Mouse (Mus musculus): Measurements from ENCODE around the gene St5. TPM values are rescaled to one million over a fixed set of nuclear protein-coding genes. Genes with fewer than 3 reads are reported as not detected.

The St5 gene
- 32.0 and 55.1 TPM in 2 replicates for polyA plus RNA-seq (2012; rRNA removed)

- WGBS: 2% methylated on average over 61 of the region's 61 CpGs
- DNase-seq (ENCODE audit: low read depth, low spot score): peak; percentile 57
Measured at GRCm38 (mm10) chr7:109703190-109704015, at the start of gene St5, which contains the start of gene Akip1. TSS of gene St5 (minus strand) at chr7:109703605. TSS of gene Akip1 (plus strand) at chr7:109703690.

GRCm38 (mm10) chr7:109752008-109752925, 48.9 kb upstream of the St5 start, which contains the start of gene Tmem9b:
TSS of gene Tmem9b (minus strand) at chr7:109752875.
- DNase-seq (ENCODE audit: low read depth, low spot score): peak; percentile 48
- under 1% methylated on average over 74 of the region's 74 CpGs for WGBS

DNA sequence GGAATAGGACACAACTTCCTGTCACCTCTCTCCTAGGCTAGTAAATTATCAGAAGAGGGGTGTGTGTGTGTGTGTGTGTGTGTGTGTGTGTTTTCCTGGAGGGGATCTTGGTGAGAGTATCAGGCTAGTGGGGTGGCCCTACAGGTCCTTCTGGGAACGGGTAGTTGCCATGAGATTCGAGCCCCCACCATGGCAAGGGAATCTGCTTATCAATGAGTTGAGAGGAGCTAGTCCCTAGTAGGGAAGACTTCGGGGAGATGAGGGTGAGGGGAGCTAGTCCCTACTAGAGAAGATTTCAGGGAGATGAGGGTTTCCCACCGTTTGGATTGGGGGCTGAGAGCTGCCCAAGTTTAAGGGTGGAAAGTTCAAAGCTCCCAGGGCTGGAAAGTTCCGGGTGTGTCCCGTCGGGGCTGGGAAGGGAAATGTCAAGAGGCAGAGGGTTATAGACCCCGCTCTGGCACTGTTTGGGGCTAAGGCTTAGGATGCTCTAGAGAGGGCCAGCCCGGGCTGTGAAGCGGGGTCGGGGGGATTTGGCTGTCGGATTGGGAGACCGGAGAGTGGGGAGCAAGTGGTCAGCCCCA, 48.1 kb upstream of the St5 start:
- WGBS: 2% methylated on average over 13 of the region's 13 CpGs
- peak; percentile 35 for DNase-seq (ENCODE audit: low read depth, low spot score)

DNA sequence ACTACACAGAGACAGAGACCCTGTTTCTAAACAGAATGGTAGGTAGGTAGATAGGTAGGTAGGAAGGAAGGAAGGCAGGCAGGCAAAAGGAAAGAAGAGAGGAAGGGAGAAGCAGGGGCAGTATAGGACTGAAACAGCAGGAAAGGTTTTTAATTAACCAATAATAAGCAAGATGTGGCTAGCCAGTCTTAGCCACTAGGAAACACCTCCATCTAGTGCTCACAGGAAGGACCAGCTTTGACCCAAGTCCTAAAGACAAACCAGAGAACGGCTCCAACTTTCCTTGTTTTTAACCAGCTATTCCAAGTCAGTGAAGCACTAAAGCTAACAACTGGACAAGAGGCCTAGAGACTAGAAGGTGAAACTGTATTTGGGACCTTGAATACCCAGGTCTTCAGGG, 44.3 kb upstream of the St5 start:
- DNase-seq (ENCODE audit: low read depth, low spot score): no peak
- WGBS: 39% methylated on average over 1 of the region's 1 CpGs

- no peak for DNase-seq (ENCODE audit: low read depth, low spot score)
- 86% methylated on average over 4 of the region's 4 CpGs for WGBS
Measured at GRCm38 (mm10) chr7:109741703-109742102, 38.3 kb upstream of the St5 start.

GRCm38 (mm10) chr7:109741060-109741459, 37.7 kb upstream of the St5 start:
- WGBS: 100% methylated on average over 1 of the region's 1 CpGs
- DNase-seq (ENCODE audit: low read depth, low spot score): no peak

DNA sequence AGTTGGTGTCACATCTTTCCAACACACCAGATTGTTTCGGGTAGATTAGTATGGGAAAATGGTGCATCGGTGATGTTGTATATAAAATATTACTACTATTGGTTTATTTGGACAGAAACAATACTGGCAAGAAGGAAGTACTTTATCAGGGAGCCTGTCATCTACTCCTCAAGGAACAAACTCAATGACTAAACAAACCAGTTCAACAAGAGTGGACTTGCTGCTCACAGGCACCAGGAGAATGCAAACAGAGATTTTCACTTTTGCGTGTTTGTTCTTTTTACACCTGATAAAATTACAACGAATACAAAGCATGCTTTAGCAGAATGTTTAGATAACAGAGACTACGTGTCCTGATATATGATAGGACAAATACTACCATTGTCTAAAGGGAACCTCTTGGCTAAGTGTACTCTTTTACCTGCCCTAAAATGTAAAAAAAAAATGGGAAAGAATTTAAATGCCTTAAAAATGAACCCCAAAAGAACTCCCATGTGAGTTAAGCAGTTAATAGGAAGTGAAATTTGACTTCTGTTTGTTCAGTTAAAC, 36.5 kb upstream of the St5 start:
- 35% methylated on average over 5 of the region's 5 CpGs for WGBS
- DNase-seq (ENCODE audit: low read depth, low spot score): no peak

DNA sequence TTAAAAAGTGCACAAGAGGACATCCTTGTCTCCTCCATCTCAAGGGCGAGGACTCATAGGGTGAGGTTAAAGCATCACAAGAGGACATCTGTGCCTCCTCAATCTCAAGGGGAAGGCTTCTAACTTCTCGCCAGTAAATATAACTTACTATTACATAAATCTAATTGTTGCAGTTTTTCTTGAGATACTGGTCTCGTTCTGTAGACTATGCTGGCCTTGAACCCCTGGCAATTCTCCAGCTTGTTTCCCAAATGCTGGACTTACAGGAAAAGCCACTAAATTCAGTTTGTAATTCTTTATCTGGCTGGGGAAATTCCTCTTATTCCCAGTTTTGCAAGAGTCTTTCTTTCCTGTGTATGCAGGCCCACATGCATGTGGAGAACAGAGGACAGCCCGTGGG, 31.4 kb upstream of the St5 start:
- no peak for DNase-seq (ENCODE audit: low read depth, low spot score)
- 64% methylated on average over 4 of the region's 4 CpGs for WGBS

GRCm38 (mm10) chr7:109731626-109732025, 28.2 kb upstream of the St5 start, which contains the start of gene Ascl3:
TSS of gene Ascl3 (minus strand) at chr7:109731726.
- DNase-seq (ENCODE audit: low read depth, low spot score): no peak
- WGBS: 85% methylated on average over 5 of the region's 5 CpGs

DNA sequence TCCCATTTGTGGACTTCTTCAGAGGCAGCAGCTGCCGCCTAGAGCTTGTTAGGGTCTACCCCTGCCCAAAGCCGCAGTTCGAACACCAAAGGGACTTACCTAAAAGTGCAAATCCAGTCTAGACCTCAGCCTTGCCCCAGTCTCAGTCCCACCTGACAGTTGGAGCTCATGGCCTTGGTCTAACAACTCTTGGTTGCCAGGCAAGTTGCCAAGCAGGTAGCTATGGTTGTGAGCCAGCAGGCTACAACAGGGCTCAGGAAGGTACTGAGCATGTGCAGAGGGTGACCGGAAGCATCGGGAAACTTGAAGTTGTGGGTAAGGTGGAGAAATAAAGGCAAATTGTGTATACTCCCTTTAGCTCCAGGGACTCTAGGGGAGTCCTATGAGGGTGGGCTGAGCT, 20.3 kb upstream of the St5 start, which contains the start of gene BC051019:
TSS of gene BC051019 (minus strand) at position 154 of the 400 bp plus-strand sequence.
- WGBS: 69% methylated on average over 5 of the region's 5 CpGs
- no peak for DNase-seq (ENCODE audit: low read depth, low spot score)

GRCm38 (mm10) chr7:109723114-109723513, 19.7 kb upstream of the St5 start:
- DNase-seq (ENCODE audit: low read depth, low spot score): no peak
- WGBS: 70% methylated on average over 8 of the region's 8 CpGs

- no peak for DNase-seq (ENCODE audit: low read depth, low spot score)
- WGBS: 98% methylated on average over 2 of the region's 2 CpGs
Measured at GRCm38 (mm10) chr7:109722618-109723017, 19.2 kb upstream of the St5 start.

GRCm38 (mm10) chr7:109719286-109719685, 15.9 kb upstream of the St5 start:
- 69% methylated on average over 9 of the region's 9 CpGs for WGBS
- DNase-seq (ENCODE audit: low read depth, low spot score): no peak

DNA sequence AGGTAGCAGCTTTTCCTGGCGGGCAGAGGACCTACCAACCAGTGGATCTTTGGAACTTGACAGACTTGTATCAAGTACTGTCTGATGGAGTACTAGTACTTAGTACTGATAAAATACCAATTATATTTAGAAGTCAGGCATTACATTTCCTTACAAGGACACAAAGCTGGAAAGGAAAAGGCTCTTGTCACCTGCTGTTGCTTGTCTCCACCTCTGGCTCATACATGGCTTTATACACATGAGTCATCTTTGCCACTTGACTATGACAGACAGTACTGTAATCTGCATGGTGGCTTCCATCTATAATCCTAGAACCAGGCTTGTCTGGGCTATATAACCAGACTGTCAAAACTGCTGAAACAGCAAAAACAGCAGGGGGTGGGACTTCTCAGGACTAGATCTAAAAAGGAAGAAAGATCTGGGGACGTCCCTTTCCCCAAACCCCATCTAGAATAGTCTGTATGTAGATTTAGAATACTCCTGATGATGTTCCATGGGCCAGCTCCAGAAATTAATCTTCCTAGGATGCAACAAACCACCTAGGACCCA, 10.1 kb upstream of the St5 start:
- DNase-seq (ENCODE audit: low read depth, low spot score): no peak
- 92% methylated on average over 2 of the region's 2 CpGs for WGBS

DNA sequence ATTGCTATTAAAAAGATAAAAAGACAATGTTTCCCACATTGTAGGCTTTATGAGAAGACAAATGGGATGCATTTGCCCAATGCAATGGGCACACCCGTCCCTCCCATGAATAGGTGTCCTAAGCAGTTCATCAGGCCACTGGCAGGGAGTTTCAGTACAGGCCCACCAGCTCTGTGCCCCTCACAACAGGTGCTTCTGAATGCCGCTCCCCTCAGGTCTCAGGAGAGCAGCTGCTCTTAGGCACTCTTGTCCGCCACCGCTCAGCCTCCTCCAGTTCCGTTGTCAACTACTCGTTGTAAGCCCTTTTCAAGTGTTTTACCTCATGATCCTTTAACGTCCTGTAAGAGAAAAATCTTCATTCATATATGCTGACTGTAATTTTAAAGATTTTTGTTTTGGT, 8.8 kb upstream of the St5 start:
- WGBS: 92% methylated on average over 7 of the region's 7 CpGs
- no peak for DNase-seq (ENCODE audit: low read depth, low spot score)

DNA sequence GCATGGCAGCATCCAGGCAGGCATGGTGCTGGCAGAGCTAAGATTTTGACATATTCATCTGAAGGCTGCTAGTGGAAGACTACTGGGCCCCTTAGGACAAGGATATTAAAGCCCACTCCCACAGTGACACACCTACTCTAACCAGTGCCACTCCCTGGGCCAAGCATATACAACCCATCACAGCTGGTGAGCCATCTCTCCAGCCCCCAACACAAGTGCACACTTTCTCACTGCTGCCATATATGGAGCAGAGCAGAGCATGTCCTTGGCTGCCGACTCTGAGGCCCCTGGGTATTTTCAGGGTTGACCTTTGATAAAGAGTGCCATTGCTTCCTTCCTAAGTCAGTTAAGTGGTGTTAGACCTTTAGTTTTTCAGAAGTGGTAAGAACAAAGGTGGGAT, 6.7 kb upstream of the St5 start:
- 38% methylated on average over 1 of the region's 1 CpGs for WGBS
- DNase-seq (ENCODE audit: low read depth, low spot score): no peak

DNA sequence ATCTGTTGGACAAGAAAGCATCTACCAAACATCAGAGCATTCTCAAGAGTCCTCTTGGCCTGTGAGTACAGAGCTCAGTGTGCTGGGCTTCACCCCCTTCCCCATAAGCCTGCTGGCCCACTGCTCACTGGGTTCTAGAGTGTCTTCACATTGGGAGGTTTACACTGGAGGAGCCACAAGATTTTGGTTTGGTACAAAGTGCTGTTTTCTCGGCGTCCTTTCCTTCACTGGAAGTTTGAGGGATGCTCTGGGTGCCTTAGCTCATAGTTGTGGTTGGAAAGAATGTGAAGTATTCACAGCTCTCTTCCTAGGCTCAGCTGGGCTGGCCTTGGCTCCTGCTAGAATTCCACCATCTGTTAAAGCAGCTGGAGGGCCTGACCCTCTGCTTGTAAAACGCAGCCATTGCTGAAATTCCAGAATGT, 5.6 kb upstream of the St5 start:
- WGBS: 60% methylated on average over 3 of the region's 3 CpGs
- no peak for DNase-seq (ENCODE audit: low read depth, low spot score)

DNA sequence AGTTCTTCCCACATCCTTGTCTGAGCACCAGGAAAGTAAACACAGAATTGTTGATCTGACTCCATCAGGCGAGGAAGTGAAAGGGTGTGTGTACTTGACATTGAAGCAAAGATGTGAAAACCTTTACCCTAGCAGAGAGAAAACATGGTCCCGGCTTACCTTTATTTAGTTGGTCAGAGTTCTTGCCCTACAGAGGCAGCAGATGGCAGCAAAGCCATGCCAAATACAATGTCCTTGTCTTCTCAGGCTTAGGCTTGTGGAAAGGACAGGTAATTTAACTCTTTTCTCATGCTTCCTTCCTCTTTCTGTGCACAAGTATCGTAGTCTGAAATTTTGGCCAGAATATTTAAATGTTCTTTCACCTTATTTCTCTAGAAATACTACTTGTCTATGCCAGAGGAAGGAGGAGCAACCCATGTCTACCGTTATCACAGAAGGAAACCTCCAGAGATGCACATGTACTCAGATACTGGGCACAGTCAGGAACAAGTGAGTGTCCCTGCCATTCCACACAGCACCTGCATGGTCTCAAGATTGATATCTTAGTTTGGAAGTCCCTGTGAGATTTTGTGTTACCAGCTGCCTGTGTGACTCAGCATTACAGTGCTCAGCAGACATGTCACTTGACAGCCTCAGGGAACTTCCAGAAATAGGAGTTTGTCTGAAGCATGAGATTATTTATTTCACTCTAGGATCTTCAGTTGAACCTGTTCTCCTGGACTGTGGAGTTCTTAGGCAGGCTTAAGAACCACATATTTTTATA, 3.8 kb upstream of the St5 start:
- 30% methylated on average over 4 of the region's 4 CpGs for WGBS
- DNase-seq (ENCODE audit: low read depth, low spot score): peak; percentile 44

GRCm38 (mm10) chr7:109704461-109704860, 1.1 kb upstream of the St5 start:
- DNase-seq (ENCODE audit: low read depth, low spot score): no peak
- 26% methylated on average over 3 of the region's 3 CpGs for WGBS
